Mouse (Mus musculus) liver, adult 2 months (tissue): ENCODE results near the gene Olig1.

Experiments used
- CTCF ChIP-seq: fragments of 200-500 bp; IDR thresholded peaks from 2 replicates; pipeline ENCODE4 v1.5.1; 2011; ENCODE audit warnings: low read depth, low read length, control low read depth
- POLR2A ChIP-seq: fragments of 200-500 bp; IDR thresholded peaks from 2 replicates; pipeline ENCODE4 v1.6.1; 2011; ENCODE audit warnings: low read length, control low read depth; ENCODE audit not compliant: insufficient read depth; ENCODE audit errors: extremely low read depth

DNA sequence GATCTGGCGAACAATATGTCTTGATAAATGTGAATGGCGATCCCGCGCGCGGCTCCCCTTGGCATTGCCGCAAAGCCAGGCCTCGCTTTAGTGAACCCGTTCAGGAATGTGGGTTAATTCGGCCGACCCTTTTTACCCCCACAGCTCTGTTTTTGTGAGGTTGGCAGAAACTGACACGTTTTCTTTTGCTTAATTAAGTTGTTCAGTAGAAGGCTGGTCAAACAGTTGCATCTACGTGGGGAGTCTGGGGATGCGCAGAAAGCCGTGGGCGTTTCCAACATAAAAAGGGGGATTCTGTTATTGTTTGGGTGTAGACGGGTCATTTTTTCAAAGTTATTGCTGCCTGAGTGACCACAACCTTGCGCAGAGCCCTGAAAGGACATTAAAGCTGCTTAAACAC, 31.9 kb downstream of the Olig1 start:
- TF ChIP-seq CTCF (no peak), POLR2A (no peak)
